Mouse (Mus musculus): ENCODE measurements around the gene Fgf2. TPM values are rescaled to one million over a fixed set of nuclear protein-coding genes. Genes with fewer than 3 reads are reported as not detected.

The Fgf2 gene
- polyA plus RNA-seq, 1 experiment from 2014 or later: 0.37 TPM

- H3K27me3 ChIP-seq: no peaks in the 10 kb centered on the region
- H3K4me1 ChIP-seq: no peaks in the 10 kb centered on the region
- no peak overlapping the region for H3K9ac ChIP-seq (replicated peaks)
- no peak for ATAC-seq (replicated peaks)
- H3K4me3 ChIP-seq: no peak overlapping the region
- no peak overlapping the region for H3K4me2 ChIP-seq (replicated peaks)
- H3K36me3 ChIP-seq: no peaks in the 10 kb centered on the region
- no peaks in the 10 kb centered on the region for H3K9me3 ChIP-seq
- whole genome bisulfite sequencing: 84% methylated on average over 2 of the region's 2 CpGs
- no peak overlapping the region for H3K27ac ChIP-seq (replicated peaks)
Observed at GRCm38 (mm10) chr3:37328489-37328888, 19.7 kb upstream of the Fgf2 start.

- 87% methylated on average over 1 of the region's 1 CpGs for WGBS
- Histone ChIP-seq H3K4me2 (replicated peaks) (no peak overlapping the region), H3K36me3 (no peaks in the 10 kb centered on the region), H3K4me1 (no peaks in the 10 kb centered on the region), H3K27ac (replicated peaks) (no peak overlapping the region), H3K27me3 (no peaks in the 10 kb centered on the region), H3K9me3 (no peaks in the 10 kb centered on the region), H3K9ac (replicated peaks) (no peak overlapping the region), H3K4me3 (no peak overlapping the region)
- no peak for ATAC-seq (replicated peaks)
Observed at GRCm38 (mm10) chr3:37329963-37330362, 18.2 kb upstream of the Fgf2 start.

- Histone ChIP-seq H3K4me3 (no peak overlapping the region), H3K4me2 (replicated peaks) (no peak overlapping the region), H3K9me3 (no peaks in the 10 kb centered on the region), H3K27ac (replicated peaks) (no peak overlapping the region), H3K9ac (replicated peaks) (no peak overlapping the region), H3K4me1 (no peaks in the 10 kb centered on the region), H3K36me3 (no peaks in the 10 kb centered on the region), H3K27me3 (no peaks in the 10 kb centered on the region)
- 74% methylated on average over 6 of the region's 6 CpGs for WGBS
- no peak for ATAC-seq (replicated peaks)
Observed at GRCm38 (mm10) chr3:37331999-37332449, 16.1 kb upstream of the Fgf2 start.

GRCm38 (mm10) chr3:37334053-37334452 lies 14.1 kb upstream of the Fgf2 start:
- Histone ChIP-seq H3K27ac (replicated peaks) (no peak overlapping the region), H3K4me1 (no peaks in the 10 kb centered on the region), H3K27me3 (no peaks in the 10 kb centered on the region), H3K4me2 (replicated peaks) (no peak overlapping the region), H3K36me3 (no peaks in the 10 kb centered on the region), H3K9me3 (no peaks in the 10 kb centered on the region), H3K4me3 (no peak overlapping the region), H3K9ac (replicated peaks) (no peak overlapping the region)
- ATAC-seq (replicated peaks): no peak
- 93% methylated on average over 4 of the region's 4 CpGs for WGBS

GRCm38 (mm10) chr3:37341110-37341509 lies 7.0 kb upstream of the Fgf2 start:
- Histone ChIP-seq H3K27ac (replicated peaks) (no peak overlapping the region), H3K9me3 (no peaks in the 10 kb centered on the region), H3K4me3 (no peak overlapping the region), H3K27me3 (no peaks in the 10 kb centered on the region), H3K36me3 (no peaks in the 10 kb centered on the region), H3K9ac (replicated peaks) (no peak overlapping the region), H3K4me1 (no peaks in the 10 kb centered on the region), H3K4me2 (replicated peaks) (no peak overlapping the region)
- ATAC-seq (replicated peaks): no peak
- WGBS: 65% methylated on average over 5 of the region's 5 CpGs

- H3K9ac ChIP-seq (replicated peaks): no peak overlapping the region
- no peak overlapping the region for H3K4me2 ChIP-seq (replicated peaks)
- H3K36me3 ChIP-seq: no peaks in the 10 kb centered on the region
- H3K27me3 ChIP-seq: peaks cover 8% of the 10 kb centered on the region; the same call in 1 of the 2 replicates
- ATAC-seq (replicated peaks): no peak
- H3K27ac ChIP-seq (replicated peaks): no peak overlapping the region
- H3K9me3 ChIP-seq: no peaks in the 10 kb centered on the region
- peaks cover 1% of the 10 kb centered on the region for H3K4me1 ChIP-seq
- WGBS: 91% methylated on average over 5 of the region's 5 CpGs
- no peak overlapping the region for H3K4me3 ChIP-seq
Observed at GRCm38 (mm10) chr3:37342811-37343210, 5.3 kb upstream of the Fgf2 start.

GRCm38 (mm10) chr3:37347671-37348070 lies 475 bp upstream of the Fgf2 start:
- 0 out of 2 replicates have a peak, but pooled peaks have one; percentile 40 for ATAC-seq (replicated peaks)
- Histone ChIP-seq H3K27ac (replicated peaks) (no peak overlapping the region), H3K9me3 (no peaks in the 10 kb centered on the region), H3K4me2 (replicated peaks) (peak overlapping the region; percentile 99), H3K36me3 (no peaks in the 10 kb centered on the region), H3K4me3 (peak overlapping the region; percentile 57; the same call in 1 of the 2 replicates), H3K27me3 (peaks cover 22% of the 10 kb centered on the region), H3K4me1 (peaks cover 13% of the 10 kb centered on the region), H3K9ac (replicated peaks) (no peak overlapping the region)
- WGBS: 42% methylated on average over 9 of the region's 9 CpGs

- no peak for ATAC-seq (replicated peaks)
- 8% methylated on average over 8 of the region's 8 CpGs for WGBS
- Histone ChIP-seq H3K9ac (replicated peaks) (no peak overlapping the region), H3K4me2 (replicated peaks) (peak overlapping the region; percentile 99), H3K4me1 (peaks cover 13% of the 10 kb centered on the region), H3K9me3 (no peaks in the 10 kb centered on the region), H3K27me3 (peaks cover 22% of the 10 kb centered on the region), H3K4me3 (peak overlapping the region; percentile 57), H3K36me3 (no peaks in the 10 kb centered on the region), H3K27ac (replicated peaks) (no peak overlapping the region)
Observed at GRCm38 (mm10) chr3:37349166-37349548, 1.0 kb downstream of the Fgf2 start.

GRCm38 (mm10) chr3:37350386-37350785 lies 2.2 kb downstream of the Fgf2 start:
- Histone ChIP-seq H3K36me3 (no peaks in the 10 kb centered on the region), H3K27ac (replicated peaks) (no peak overlapping the region), H3K4me2 (replicated peaks) (no peak overlapping the region), H3K4me3 (no peak overlapping the region), H3K4me1 (peaks cover 13% of the 10 kb centered on the region), H3K27me3 (peaks cover 22% of the 10 kb centered on the region), H3K9ac (replicated peaks) (no peak overlapping the region), H3K9me3 (no peaks in the 10 kb centered on the region)
- no peak for ATAC-seq (replicated peaks)
- WGBS: 59% methylated on average over 7 of the region's 7 CpGs

GRCm38 (mm10) chr3:37353951-37354481 lies 5.9 kb downstream of the Fgf2 start:
- H3K9me3 ChIP-seq: no peaks in the 10 kb centered on the region
- no peak overlapping the region for H3K27ac ChIP-seq (replicated peaks)
- H3K4me3 ChIP-seq: no peak overlapping the region
- H3K4me2 ChIP-seq (replicated peaks): no peak overlapping the region
- 84% methylated on average over 10 of the region's 10 CpGs for WGBS
- H3K36me3 ChIP-seq: no peaks in the 10 kb centered on the region
- H3K4me1 ChIP-seq: peaks cover 1% of the 10 kb centered on the region; the same call in 1 of the 2 replicates
- no peak for ATAC-seq (replicated peaks)
- H3K9ac ChIP-seq (replicated peaks): no peak overlapping the region
- peaks cover 6% of the 10 kb centered on the region; the same call in 1 of the 2 replicates for H3K27me3 ChIP-seq

GRCm38 (mm10) chr3:37354737-37355136 lies 6.6 kb downstream of the Fgf2 start:
- WGBS: 59% methylated on average over 1 of the region's 1 CpGs
- Histone ChIP-seq H3K4me3 (no peak overlapping the region), H3K9ac (replicated peaks) (no peak overlapping the region), H3K4me1 (no peaks in the 10 kb centered on the region), H3K27me3 (no peaks in the 10 kb centered on the region), H3K9me3 (no peaks in the 10 kb centered on the region), H3K36me3 (no peaks in the 10 kb centered on the region), H3K27ac (replicated peaks) (no peak overlapping the region), H3K4me2 (replicated peaks) (no peak overlapping the region)
- no peak for ATAC-seq (replicated peaks)

GRCm38 (mm10) chr3:37360729-37361128 lies 12.6 kb downstream of the Fgf2 start:
- no peaks in the 10 kb centered on the region for H3K4me1 ChIP-seq
- no peak overlapping the region for H3K4me3 ChIP-seq
- no peaks in the 10 kb centered on the region for H3K27me3 ChIP-seq
- H3K9ac ChIP-seq (replicated peaks): no peak overlapping the region
- no peak for ATAC-seq (replicated peaks)
- no peak overlapping the region for H3K27ac ChIP-seq (replicated peaks)
- no peaks in the 10 kb centered on the region for H3K36me3 ChIP-seq
- H3K4me2 ChIP-seq (replicated peaks): no peak overlapping the region
- no peaks in the 10 kb centered on the region for H3K9me3 ChIP-seq
- 85% methylated on average over 9 of the region's 9 CpGs for WGBS

GRCm38 (mm10) chr3:37365144-37365543 lies 17.0 kb downstream of the Fgf2 start:
- no peak overlapping the region for H3K4me2 ChIP-seq (replicated peaks)
- H3K9ac ChIP-seq (replicated peaks): no peak overlapping the region
- H3K27ac ChIP-seq (replicated peaks): no peak overlapping the region
- no peak overlapping the region for H3K4me3 ChIP-seq
- 86% methylated on average over 4 of the region's 4 CpGs for WGBS
- H3K9me3 ChIP-seq: no peaks in the 10 kb centered on the region
- no peaks in the 10 kb centered on the region for H3K4me1 ChIP-seq
- H3K36me3 ChIP-seq: no peaks in the 10 kb centered on the region
- no peaks in the 10 kb centered on the region for H3K27me3 ChIP-seq
- no peak for ATAC-seq (replicated peaks)

All from forebrain, embryonic 15.5 days (tissue).